8 mouse cellular contexts compared by ENCODE assay signal in genomic region chr7:30413596-30413995, GRCm38 (mm10). TPM values are rescaled to one million over a fixed set of nuclear protein-coding genes. Genes with fewer than 3 reads are reported as not detected.
DNase-seq lines count a peak whose midpoint lies in the region; ATAC-seq lines count a peak whose summit lies in the region.

Gene Tyrobp (plus strand): TSS chr7:30413760.

- no peak for DNase-seq in frontal cortex, adult 2 months (ENCODE audit: extremely low spot score in 1 of 2, low spot score in 1 of 2)
- peak; percentile 23 for DNase-seq in adrenal gland, adult 2 months
- peak; percentile 31 for DNase-seq in heart, adult 8-10 months (ENCODE audit: low spot score)
- no peak for DNase-seq in layer of hippocampus, postnatal 25 days (ENCODE audit: extremely low spot score in 1 of 2, low spot score in 1 of 2)
- DNase-seq in cerebellum, postnatal 10 days: no peak

- 0 out of 2 replicates have a peak, but pooled peaks cover 2% of the 10 kb centered on the region for H3K9me3 ChIP-seq in megakaryocyte, embryonic 14.5 days

- peak within 1 kb of the TSS; percentile 82 for H3K4me3 ChIP-seq in megakaryocyte, embryonic 14.5 days (replicated peaks)

- H3K27me3 ChIP-seq in megakaryocyte, embryonic 14.5 days (replicated peaks): no peaks in the 10 kb centered on the region

- ATAC-seq in frontal cortex, adult (ENCODE audit: low TSS enrichment): no peak
- ATAC-seq in cerebellum, adult (ENCODE audit: insufficient number of reproducible peaks, low FRiP score, low TSS enrichment): no peak

- no peaks in the 10 kb centered on the region for H3K36me3 ChIP-seq in megakaryocyte, embryonic 14.5 days (replicated peaks; ENCODE audit: low read length)

- peaks cover 78% of the 10 kb centered on the region for H3K4me1 ChIP-seq in megakaryocyte, embryonic 14.5 days

RNA-seq across cellular contexts. Expression of gene Tyrobp, which starts in this region (rescaled TPM):
- 73.2 and 80.4 TPM in 2 replicates for polyA plus RNA-seq in frontal cortex, adult 2 months (2012; rRNA removed)
- total RNA-seq in adrenal gland, adult 2 months (2021): 10 to 100 TPM; 34.7 to 41.9 TPM
- 73.3 and 87.9 TPM in 2 replicates for polyA plus RNA-seq in adrenal gland, adult 2 months (2012; rRNA removed)
- 10 to 100 TPM; 13.5 to 26.2 (median 16.5) TPM for total RNA-seq in heart, adult 8-10 months (2022)
- total RNA-seq in layer of hippocampus, postnatal 25 days (2021): 10 to 100 TPM; 28.8 to 31.4 TPM
- 20.9 and 273 TPM in 2 replicates for polyA plus RNA-seq in megakaryocyte, embryonic 14.5 days (2012; ENCODE audit: insufficient read depth, low replicate concordance)

Comparison
In these comparisons a context has a peak if more than half of its experiments do, and no peak if none do; other contexts are left out.
1. DNase-seq: peak in adrenal gland, adult 2 months (single experiment) and heart, adult 8-10 months (single experiment); none in frontal cortex, adult 2 months (0 of 2), layer of hippocampus, postnatal 25 days (0 of 2) and cerebellum, postnatal 10 days (0 of 2).